Mouse (Mus musculus): ENCODE data around the gene Pxdn. TPM values are rescaled to one million over a fixed set of nuclear protein-coding genes. Genes with fewer than 3 reads are reported as not detected.
A peak's percentile ranks its signal among the peaks of the same experiment; 100 is the strongest.

Gene Pxdn
- polyA plus RNA-seq, 2 experiments, result 3.0 to 3.2 TPM

DNA sequence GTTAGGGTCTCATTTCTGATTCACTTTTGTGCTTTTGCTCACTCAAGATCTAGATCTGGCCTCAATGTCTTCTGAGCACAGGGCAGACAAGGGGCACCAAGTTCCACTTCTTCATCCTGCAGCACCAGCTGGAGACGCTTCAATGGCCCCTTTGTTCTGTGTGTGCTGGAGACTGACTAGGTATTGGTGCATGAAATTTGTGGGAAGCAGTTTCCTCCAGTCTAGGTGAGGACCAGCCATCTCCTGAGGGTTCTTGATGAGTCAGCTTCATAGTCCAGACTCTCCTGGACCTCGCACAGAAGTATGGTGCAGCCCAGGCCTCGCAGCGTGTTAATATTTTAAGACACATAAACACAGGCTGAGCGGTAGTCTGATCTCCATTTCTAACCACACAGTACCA is 97.3 kb downstream of the Pxdn start:
- Histone ChIP-seq H3K9ac (replicated peaks) (no peak overlapping the region), H3K36me3 (replicated peaks; ENCODE audit: control insufficient read depth, insufficient read depth, low read depth) (no peaks in the 10 kb centered on the region), H3K4me3 (ENCODE audit: insufficient read depth in 1 of 2, low read depth in 2 of 2, low read length in 2 of 2) (no peak overlapping the region), H3K27me3 (ENCODE audit: control insufficient read depth, insufficient read depth, low read length) (no peaks in the 10 kb centered on the region), H3K9me3 (ENCODE audit: control insufficient read depth, low read length) (no peaks in the 10 kb centered on the region), H3K4me2 (ENCODE audit: low read depth) (no peak overlapping the region), H3K4me1 (replicated peaks; ENCODE audit: control insufficient read depth in 2 of 2, insufficient read depth in 2 of 2, low read length in 1 of 2) (no peaks in the 10 kb centered on the region), H3K27ac (no peak overlapping the region)
- DNase-seq (ENCODE audit: low read depth in 3 of 3, low spot score in 3 of 3), result no peak
- TF ChIP-seq EP300 (IDR thresholded peaks at IDR 0.05; ENCODE audit: low read depth) (no peak), CTCF (IDR thresholded peaks at IDR 0.05; ENCODE audit: low read depth) (no peak)
- 63% methylated on average over 5 of the region's 5 CpGs for WGBS (ENCODE audit: insufficient replicate concordance)
- ATAC-seq (ENCODE audit: insufficient read depth), result no peak

GRCm38 (mm10) chr12:30035406-30035805 is 98.0 kb downstream of the Pxdn start:
- DNase-seq (ENCODE audit: low read depth in 3 of 3, low spot score in 3 of 3) (no peak), ATAC-seq (ENCODE audit: insufficient read depth) (no peak)
- Histone ChIP-seq H3K9me3 (ENCODE audit: control insufficient read depth, low read length) (no peaks in the 10 kb centered on the region), H3K36me3 (replicated peaks; ENCODE audit: control insufficient read depth, insufficient read depth, low read depth) (no peaks in the 10 kb centered on the region), H3K27me3 (ENCODE audit: control insufficient read depth, insufficient read depth, low read length) (no peaks in the 10 kb centered on the region), H3K4me3 (ENCODE audit: insufficient read depth in 1 of 2, low read depth in 2 of 2, low read length in 2 of 2) (no peak overlapping the region), H3K9ac (replicated peaks) (no peak overlapping the region), H3K4me1 (replicated peaks; ENCODE audit: control insufficient read depth in 2 of 2, insufficient read depth in 2 of 2, low read length in 1 of 2) (no peaks in the 10 kb centered on the region), H3K4me2 (ENCODE audit: low read depth) (no peak overlapping the region), H3K27ac (no peak overlapping the region)
- 22% methylated on average over 1 of the region's 1 CpGs for WGBS (ENCODE audit: insufficient replicate concordance)
- TF ChIP-seq CTCF (IDR thresholded peaks at IDR 0.05; ENCODE audit: low read depth), result no peak
- TF ChIP-seq EP300 (IDR thresholded peaks at IDR 0.05; ENCODE audit: low read depth), result no peak

DNA sequence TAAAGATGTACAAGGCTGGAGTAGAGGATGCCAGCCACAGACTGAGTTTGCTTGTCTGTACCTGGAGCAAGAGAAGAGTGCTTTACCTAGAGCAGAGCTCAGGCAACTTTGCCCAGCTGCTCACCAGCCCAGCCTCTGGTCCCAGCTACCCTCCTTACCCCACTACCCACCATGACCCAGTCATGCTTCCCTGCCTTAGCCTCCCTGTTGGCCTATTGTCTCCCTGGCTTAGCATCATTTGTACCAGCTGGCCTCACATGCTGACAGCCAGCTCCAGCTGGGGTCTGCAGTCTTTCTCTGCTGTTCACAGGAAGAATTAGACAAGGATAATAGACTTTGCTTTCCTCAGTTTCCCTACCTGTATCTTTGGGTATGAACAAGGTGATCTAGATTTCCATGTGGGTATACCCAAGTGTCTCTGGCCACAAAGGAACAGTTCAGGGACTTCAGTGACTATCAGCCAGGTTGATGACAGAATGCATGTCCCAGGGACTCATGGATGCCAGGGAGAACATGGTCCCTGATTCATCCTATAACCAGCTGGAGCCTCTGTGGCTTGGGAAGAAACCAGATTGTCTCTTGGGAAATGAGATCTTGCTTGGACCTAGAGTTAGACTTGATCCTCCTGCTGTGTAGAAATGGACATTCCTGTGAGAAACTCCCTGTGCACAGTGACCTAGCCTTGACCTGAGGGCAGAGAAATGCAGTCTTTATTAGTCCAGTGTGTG is 98.6 kb downstream of the Pxdn start:
- Histone ChIP-seq H3K4me2 (ENCODE audit: low read depth) (no peak overlapping the region), H3K4me1 (replicated peaks; ENCODE audit: control insufficient read depth in 2 of 2, insufficient read depth in 2 of 2, low read length in 1 of 2) (no peaks in the 10 kb centered on the region), H3K4me3 (ENCODE audit: insufficient read depth in 1 of 2, low read depth in 2 of 2, low read length in 2 of 2) (no peak overlapping the region), H3K27ac (no peak overlapping the region), H3K36me3 (replicated peaks; ENCODE audit: control insufficient read depth, insufficient read depth, low read depth) (no peaks in the 10 kb centered on the region), H3K9me3 (ENCODE audit: control insufficient read depth, low read length) (no peaks in the 10 kb centered on the region), H3K27me3 (ENCODE audit: control insufficient read depth, insufficient read depth, low read length) (no peaks in the 10 kb centered on the region), H3K9ac (replicated peaks) (no peak overlapping the region)
- TF ChIP-seq EP300 (IDR thresholded peaks at IDR 0.05; ENCODE audit: low read depth) (no peak), CTCF (IDR thresholded peaks at IDR 0.05; ENCODE audit: low read depth) (no peak)
- no peak for DNase-seq (ENCODE audit: low read depth in 3 of 3, low spot score in 3 of 3)
- ATAC-seq (ENCODE audit: insufficient read depth), result no peak

GRCm38 (mm10) chr12:30036569-30037055 is 99.2 kb downstream of the Pxdn start:
- Histone ChIP-seq H3K27me3 (ENCODE audit: control insufficient read depth, insufficient read depth, low read length) (no peaks in the 10 kb centered on the region), H3K4me1 (replicated peaks; ENCODE audit: control insufficient read depth in 2 of 2, insufficient read depth in 2 of 2, low read length in 1 of 2) (no peaks in the 10 kb centered on the region), H3K4me2 (ENCODE audit: low read depth) (no peak overlapping the region), H3K27ac (no peak overlapping the region), H3K36me3 (replicated peaks; ENCODE audit: control insufficient read depth, insufficient read depth, low read depth) (no peaks in the 10 kb centered on the region), H3K9me3 (ENCODE audit: control insufficient read depth, low read length) (no peaks in the 10 kb centered on the region), H3K9ac (replicated peaks) (no peak overlapping the region), H3K4me3 (ENCODE audit: insufficient read depth in 1 of 2, low read depth in 2 of 2, low read length in 2 of 2) (no peak overlapping the region)
- no peak for TF ChIP-seq EP300 (IDR thresholded peaks at IDR 0.05; ENCODE audit: low read depth)
- TF ChIP-seq CTCF (IDR thresholded peaks at IDR 0.05; ENCODE audit: low read depth), result no peak
- 61% methylated on average over 4 of the region's 4 CpGs for WGBS (ENCODE audit: insufficient replicate concordance)
- ATAC-seq (ENCODE audit: insufficient read depth) (no peak), DNase-seq (ENCODE audit: low read depth in 3 of 3, low spot score in 3 of 3) (no peak)

DNA sequence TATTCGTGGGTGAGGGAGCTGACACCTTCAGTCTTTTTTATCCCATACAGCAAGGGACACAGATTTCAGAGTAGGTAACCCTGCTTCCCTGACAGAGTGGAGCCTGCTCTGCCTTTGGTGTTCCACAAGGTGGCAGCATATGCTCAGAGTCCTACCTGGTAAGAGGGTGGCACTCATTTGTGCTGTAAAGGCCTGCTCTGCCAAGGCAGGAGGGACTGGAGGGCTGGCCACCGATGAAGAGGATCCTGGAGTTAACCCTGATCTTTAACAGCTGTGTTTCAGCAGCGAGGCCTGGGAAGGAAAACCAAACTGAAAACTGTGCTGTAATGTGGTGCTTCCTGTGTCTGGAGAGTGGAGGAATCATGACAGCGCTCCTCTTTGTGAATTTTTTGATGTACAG is 102.2 kb downstream of the Pxdn start:
- ATAC-seq (ENCODE audit: insufficient read depth), result no peak
- no peaks in the 10 kb centered on the region for H3K36me3 ChIP-seq (replicated peaks; ENCODE audit: control insufficient read depth, insufficient read depth, low read depth)
- DNase-seq (ENCODE audit: low read depth in 3 of 3, low spot score in 3 of 3), result no peak
- no peak overlapping the region for H3K4me3 ChIP-seq (ENCODE audit: insufficient read depth in 1 of 2, low read depth in 2 of 2, low read length in 2 of 2)
- no peaks in the 10 kb centered on the region for H3K27me3 ChIP-seq (ENCODE audit: control insufficient read depth, insufficient read depth, low read length)
- 26% methylated on average over 4 of the region's 4 CpGs for WGBS (ENCODE audit: insufficient replicate concordance)
- H3K4me2 ChIP-seq (ENCODE audit: low read depth), result no peak overlapping the region
- peak; percentile 64 for TF ChIP-seq CTCF (IDR thresholded peaks at IDR 0.05; ENCODE audit: low read depth)
- no peak for TF ChIP-seq EP300 (IDR thresholded peaks at IDR 0.05; ENCODE audit: low read depth)
- no peak overlapping the region for H3K9ac ChIP-seq (replicated peaks)
- H3K9me3 ChIP-seq (ENCODE audit: control insufficient read depth, low read length), result no peaks in the 10 kb centered on the region
- no peaks in the 10 kb centered on the region for H3K4me1 ChIP-seq (replicated peaks; ENCODE audit: control insufficient read depth in 2 of 2, insufficient read depth in 2 of 2, low read length in 1 of 2)
- no peak overlapping the region for H3K27ac ChIP-seq

All from liver, embryonic 14.5 days (tissue).